Mouse (Mus musculus) ES-Bruce4 (cell line): ENCODE results near the gene Pou1f1. TPM values are rescaled to one million over a fixed set of nuclear protein-coding genes. Genes with fewer than 3 reads are reported as not detected.

Experiments
- H3K27ac ChIP-seq: 2 replicates; pipeline ENCODE4 v1.5.1; 2012; ENCODE audit warnings: low read length, inconsistent platforms; ENCODE audit not compliant: insufficient read depth
- H3K27me3 ChIP-seq: 2 replicates; pipeline ENCODE4 v1.6.1; 2012; ENCODE audit warnings: mild to moderate bottlenecking, low read length, inconsistent platforms; ENCODE audit not compliant: control insufficient read depth, poor library complexity, insufficient read depth, severe bottlenecking
- H3K36me3 ChIP-seq: 2 replicates; pipeline ENCODE4 v1.6.1; 2012; ENCODE audit warnings: inconsistent platforms, mild to moderate bottlenecking, low read length, moderate library complexity; ENCODE audit not compliant: control insufficient read depth, poor library complexity, insufficient read depth, severe bottlenecking
- H3K4me1 ChIP-seq: one replicate; pipeline ENCODE4 v1.8.1; 2011; ENCODE audit warnings: low read length; ENCODE audit not compliant: control insufficient read depth, insufficient read depth
- H3K4me3 ChIP-seq: 2 replicates; pipeline ENCODE4 v1.5.1; 2011; ENCODE audit warnings: low read depth, mild to moderate bottlenecking, low read length
- H3K9ac ChIP-seq: 2 replicates; pipeline ENCODE4 v1.6.1; 2012; ENCODE audit warnings: low read depth, mild to moderate bottlenecking, inconsistent platforms; ENCODE audit not compliant: poor library complexity, severe bottlenecking
- H3K9me3 ChIP-seq: replicated peaks from 2 replicates; pipeline ENCODE4 v1.6.1; 2012; ENCODE audit warnings: mild to moderate bottlenecking, low read length, inconsistent platforms; ENCODE audit not compliant: control insufficient read depth, poor library complexity, insufficient read depth, severe bottlenecking
- CTCF ChIP-seq: IDR thresholded peaks from one replicate; pipeline ENCODE4 v1.8.1; 2011; ENCODE audit warnings: low read depth, low read length
- EP300 ChIP-seq: IDR thresholded peaks from 2 replicates; pipeline ENCODE4 v1.6.1; 2011; ENCODE audit warnings: low read depth, low read length; ENCODE audit not compliant: insufficient read depth
- POLR2A ChIP-seq: IDR thresholded peaks from one replicate; pipeline ENCODE4 v1.8.1; 2011; ENCODE audit warnings: low read length; ENCODE audit not compliant: insufficient read depth
- polyA plus RNA-seq: library from polyadenylated mRNA; stranded (reverse); fragments of >200 nt; gene quantifications from 2 replicates; pipeline ENCODE4 v1.2.4, GENCODE M21; 2011; ENCODE audit warnings: low read depth; ENCODE audit not compliant: missing spikeins, insufficient read depth, insufficient read length

Pou1f1 gene
- polyA plus RNA-seq, 1 experiment: not detected

DNA sequence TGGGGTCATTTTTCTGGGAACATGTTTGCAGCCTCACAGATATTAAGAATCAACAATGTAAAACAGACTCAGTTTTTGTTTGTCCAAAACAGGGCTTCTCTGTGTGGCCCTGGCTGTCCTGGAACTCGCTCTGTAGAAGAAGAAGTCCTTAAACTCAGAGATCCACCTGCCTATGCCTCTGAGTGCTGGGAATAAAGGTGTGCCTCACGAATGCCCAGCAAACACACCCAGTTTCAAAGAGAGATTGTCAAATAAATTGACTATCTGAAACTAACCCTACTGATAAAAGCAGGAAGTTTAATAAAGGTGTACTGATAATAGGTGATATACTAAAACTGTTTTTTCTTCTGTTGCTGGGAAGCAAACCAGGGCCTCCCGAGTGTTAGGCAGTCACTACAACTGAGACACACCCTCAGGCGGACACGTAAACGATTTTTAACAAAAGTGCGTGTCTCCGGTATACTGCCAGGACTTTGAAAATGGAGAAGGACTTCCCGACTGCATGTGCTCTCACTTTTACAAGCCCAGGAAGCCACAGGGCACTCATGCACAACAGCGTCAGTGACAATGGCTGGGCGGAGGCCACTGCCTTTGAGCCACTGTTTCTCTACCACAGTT is 23.5 kb downstream of the Pou1f1 start:
- Histone ChIP-seq H3K36me3 (peaks cover 9% of the 10 kb centered on the region), H3K27me3 (no peaks in the 10 kb centered on the region), H3K9me3 (no peaks in the 10 kb centered on the region), H3K4me3 (no peak overlapping the region), H3K9ac (no peak overlapping the region), H3K27ac (no peak overlapping the region), H3K4me1 (no peaks in the 10 kb centered on the region)
- no peak for TF ChIP-seq EP300

DNA sequence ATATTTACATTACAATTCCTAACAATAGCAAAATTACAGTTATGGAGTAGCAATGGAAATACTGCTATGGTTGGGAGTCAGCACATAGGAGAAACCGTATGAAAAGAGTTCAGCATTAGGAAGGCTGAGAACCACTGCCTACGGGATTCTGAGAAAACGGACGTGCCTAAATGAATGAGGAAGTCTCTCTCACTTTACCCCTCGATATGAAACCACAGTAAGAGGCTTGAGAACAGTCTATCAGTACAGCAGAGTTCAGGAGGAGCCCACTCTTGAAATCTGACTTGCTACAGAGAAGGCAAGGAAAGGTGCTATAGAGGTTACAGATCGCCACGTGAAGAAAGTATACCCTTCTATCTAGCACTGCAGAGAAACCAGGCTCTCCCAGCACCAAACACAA is 28.6 kb downstream of the Pou1f1 start:
- Histone ChIP-seq H3K9ac (no peak overlapping the region), H3K36me3 (peaks cover 3% of the 10 kb centered on the region), H3K4me1 (no peaks in the 10 kb centered on the region), H3K27ac (no peak overlapping the region), H3K9me3 (no peaks in the 10 kb centered on the region), H3K4me3 (no peak overlapping the region), H3K27me3 (no peaks in the 10 kb centered on the region)
- no peak for TF ChIP-seq POLR2A
- no peak for TF ChIP-seq EP300
- no peak for TF ChIP-seq CTCF

GRCm38 (mm10) chr16:65550814-65551213 is 30.5 kb downstream of the Pou1f1 start:
- TF ChIP-seq CTCF (no peak), EP300 (no peak), POLR2A (no peak)
- H3K4me3 ChIP-seq: no peak overlapping the region
- no peaks in the 10 kb centered on the region; the same call in 1 of the 2 replicates for H3K36me3 ChIP-seq
- no peaks in the 10 kb centered on the region for H3K9me3 ChIP-seq
- no peak overlapping the region for H3K27ac ChIP-seq
- no peaks in the 10 kb centered on the region for H3K27me3 ChIP-seq
- H3K4me1 ChIP-seq: no peaks in the 10 kb centered on the region
- H3K9ac ChIP-seq: no peak overlapping the region

GRCm38 (mm10) chr16:65554267-65554666 is 34.0 kb downstream of the Pou1f1 start:
- no peak overlapping the region for H3K4me3 ChIP-seq
- no peaks in the 10 kb centered on the region for H3K36me3 ChIP-seq
- TF ChIP-seq POLR2A (no peak), CTCF (no peak), EP300 (no peak)
- H3K9ac ChIP-seq: no peak overlapping the region
- no peaks in the 10 kb centered on the region for H3K4me1 ChIP-seq
- H3K27me3 ChIP-seq: no peaks in the 10 kb centered on the region
- H3K9me3 ChIP-seq: no peaks in the 10 kb centered on the region
- no peak overlapping the region for H3K27ac ChIP-seq

DNA sequence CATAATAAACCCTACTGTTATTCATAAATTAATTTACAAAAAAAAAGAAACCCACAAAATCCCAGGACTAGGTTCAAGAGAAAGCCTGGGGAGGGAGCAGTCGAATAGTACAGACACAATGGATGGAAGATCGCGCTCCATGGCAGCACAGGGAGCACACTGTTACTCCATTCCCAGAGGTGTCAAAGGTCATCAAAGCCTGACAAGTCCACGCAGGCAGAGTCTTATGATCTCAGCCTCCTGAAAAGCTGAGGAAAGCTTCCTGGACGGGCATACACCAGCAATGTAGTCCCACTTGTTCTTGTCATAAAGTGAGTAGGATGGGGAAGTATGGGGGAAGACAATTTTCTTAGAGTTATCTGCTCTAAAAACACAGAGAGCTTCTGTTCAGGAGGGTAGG is 37.1 kb downstream of the Pou1f1 start:
- Histone ChIP-seq H3K27ac (no peak overlapping the region), H3K9ac (no peak overlapping the region), H3K36me3 (no peaks in the 10 kb centered on the region), H3K4me1 (no peaks in the 10 kb centered on the region), H3K9me3 (no peaks in the 10 kb centered on the region), H3K27me3 (no peaks in the 10 kb centered on the region), H3K4me3 (no peak overlapping the region)
- no peak for TF ChIP-seq CTCF
- no peak for TF ChIP-seq EP300
- no peak for TF ChIP-seq POLR2A

- Histone ChIP-seq H3K27me3 (no peaks in the 10 kb centered on the region), H3K4me3 (no peak overlapping the region), H3K27ac (no peak overlapping the region), H3K4me1 (no peaks in the 10 kb centered on the region), H3K9me3 (no peaks in the 10 kb centered on the region), H3K9ac (no peak overlapping the region), H3K36me3 (no peaks in the 10 kb centered on the region)
- TF ChIP-seq EP300: no peak
- TF ChIP-seq CTCF: no peak
- TF ChIP-seq POLR2A: no peak
These were observed 39.3 kb downstream of the Pou1f1 start for GRCm38 (mm10) chr16:65559591-65559990.
